Mouse (Mus musculus): ENCODE measurements around the gene Zfp385b. TPM values are rescaled to one million over a fixed set of nuclear protein-coding genes. Genes with fewer than 3 reads are reported as not detected.

Zfp385b gene
- polyA plus RNA-seq (2015; fragmentation: Nextera tagmentation; extraction: Ambion mirVana): 1.4 and 1.7 TPM in 2 replicates

DNA sequence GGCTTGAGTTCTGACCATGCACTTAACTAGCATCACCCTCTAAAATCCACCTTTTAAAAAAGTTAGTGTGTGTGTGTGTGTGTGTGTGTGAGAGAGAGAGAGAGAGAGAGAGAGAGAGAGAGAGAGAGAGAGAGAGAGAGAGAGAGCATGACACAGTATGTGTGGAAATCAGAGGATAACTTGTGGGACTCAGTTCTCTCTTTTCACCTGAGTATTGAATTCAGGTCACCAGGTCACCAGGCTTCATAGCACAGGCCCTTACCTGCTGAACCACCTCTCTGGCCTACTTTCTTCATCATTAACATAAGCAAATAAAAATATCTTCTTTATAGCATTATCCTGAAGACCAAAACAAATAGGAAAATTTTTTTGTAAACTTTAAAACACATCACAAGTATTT is at the start of gene Zfp385b:
Gene Zfp385b, minus strand, starts transcription at position 101 of the 400 bp plus-strand sequence.

Other genes starting within 250 kb of the Zfp385b start
- 11.6 and 18.8 TPM in 2 replicates for gene Cwc22, start 126.7 kb upstream of the Zfp385b start, polyA plus RNA-seq (2015; fragmentation: Nextera tagmentation; extraction: Ambion mirVana)

Data from adrenal gland, postnatal 0 days (tissue).